Mouse (Mus musculus): ENCODE measurements around the gene Ralgps1.

DNA sequence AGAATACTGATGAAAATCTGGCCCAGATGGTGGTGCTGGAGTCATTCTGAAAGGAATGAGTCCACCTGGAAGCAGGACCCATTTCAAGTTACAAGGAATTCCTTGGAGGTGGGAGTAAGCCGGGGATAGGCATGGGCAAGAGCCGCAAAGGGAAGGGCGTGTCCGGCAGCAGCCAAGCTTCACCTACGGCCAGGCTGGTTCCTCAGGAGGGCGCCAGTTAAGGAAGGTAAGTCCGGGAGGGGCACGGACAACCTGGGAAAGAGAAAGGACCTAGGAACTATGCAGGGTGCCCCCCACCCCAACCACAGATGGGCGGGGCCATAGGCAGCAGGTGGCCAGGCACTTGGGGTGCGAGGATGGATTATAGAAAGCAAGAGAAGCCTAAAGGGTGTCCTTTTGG is 241.6 kb downstream of the Ralgps1 start:
- TF ChIP-seq CTCF (IDR thresholded peaks at IDR 0.05; ENCODE audit: control insufficient read depth, insufficient read depth, low read length) (no peak), POLR2A (IDR thresholded peaks at IDR 0.05; ENCODE audit: borderline replicate concordance, control insufficient read depth, low read depth, low read length) (no peak)
